Mouse (Mus musculus) megakaryocyte, embryonic 14.5 days (primary cell): Measurements from ENCODE around the gene Cab39.

Source experiments
- FLI1 ChIP-seq: IDR thresholded peaks from 2 replicates; pipeline ENCODE4 v1.6.1; 2012; ENCODE audit warnings: low read length, inconsistent platforms, mixed read lengths
- GATA1 ChIP-seq: IDR thresholded peaks from 3 replicates; pipeline ENCODE4 v1.6.1; 2012; ENCODE audit warnings: mixed read lengths, low read length, inconsistent platforms, borderline replicate concordance

DNA sequence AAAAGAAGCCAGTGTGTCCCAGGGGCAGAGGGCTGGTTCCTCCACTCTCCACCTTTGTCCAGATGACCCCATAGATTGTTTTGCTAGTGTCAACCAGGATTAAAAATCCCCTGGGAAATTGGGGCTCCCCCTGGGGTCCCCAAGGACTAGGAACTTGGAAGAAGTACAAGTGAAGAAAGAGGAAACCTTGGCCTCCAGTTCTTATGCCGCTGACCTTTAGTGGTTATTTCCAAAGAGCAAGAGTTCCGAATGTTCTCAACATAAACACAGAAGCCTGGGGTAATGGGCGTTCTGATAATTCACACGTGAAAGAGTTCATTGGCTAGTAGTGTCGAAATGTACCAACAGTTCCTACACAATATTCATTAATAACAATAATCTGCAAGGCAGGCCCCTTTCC, 46.7 kb upstream of the Cab39 start:
- TF ChIP-seq GATA1 = no peak
- TF ChIP-seq FLI1 = no peak
